Mouse (Mus musculus): ENCODE measurements around the gene Gm28048.

DNA sequence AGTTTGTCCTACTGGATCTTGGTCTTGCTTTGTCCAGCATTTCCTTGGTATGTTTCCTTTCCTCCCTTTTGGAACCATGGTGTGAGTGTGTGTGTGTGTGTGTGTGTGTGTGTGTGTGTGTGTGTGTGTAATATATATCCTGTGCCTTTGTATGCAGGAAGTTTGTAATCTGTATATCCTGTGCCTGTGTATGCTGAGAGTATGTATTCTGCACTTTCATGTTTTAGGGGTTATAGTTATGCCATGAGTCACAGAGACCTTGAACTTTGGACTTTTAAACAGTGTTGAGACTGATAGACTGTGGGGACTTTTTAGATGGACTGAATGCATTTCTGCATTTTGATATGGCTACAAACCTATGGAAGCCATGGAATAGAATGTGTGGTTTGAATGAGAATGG, 99.0 kb downstream of the Gm28048 start:
- TF ChIP-seq POLR2A (IDR thresholded peaks at IDR 0.05; ENCODE audit: insufficient read length, low read depth) = no peak
- TF ChIP-seq MYOG (IDR thresholded peaks at IDR 0.05; ENCODE audit: control insufficient read depth in 1 of 3, insufficient read depth in 1 of 3, insufficient read length in 2 of 3, low read depth in 2 of 3) = no peak
- TF ChIP-seq MAX (IDR thresholded peaks at IDR 0.05; ENCODE audit: low read depth) = no peak
- TF ChIP-seq E2F4 (IDR thresholded peaks at IDR 0.05; ENCODE audit: insufficient read depth) = no peak
- no peak for TF ChIP-seq SRF (IDR thresholded peaks at IDR 0.05; ENCODE audit: control insufficient read depth, insufficient read length, low read depth)
- no peak for TF ChIP-seq USF1 (IDR thresholded peaks at IDR 0.05; ENCODE audit: low read depth)
- TF ChIP-seq CEBPB (IDR thresholded peaks at IDR 0.05; ENCODE audit: insufficient read depth, poor library complexity, severe bottlenecking) = no peak
- TF ChIP-seq TCF3 (IDR thresholded peaks at IDR 0.05; ENCODE audit: insufficient read length, low read depth) = no peak
- TF ChIP-seq POLR2AphosphoS2 (IDR thresholded peaks at IDR 0.05; ENCODE audit: insufficient read length, low read depth) = no peak
- no peak for TF ChIP-seq TCF12 (IDR thresholded peaks at IDR 0.05; ENCODE audit: insufficient read depth, poor library complexity, severe bottlenecking)
- TF ChIP-seq MYOD1 (IDR thresholded peaks at IDR 0.05; ENCODE audit: control insufficient read depth in 1 of 3, insufficient read length in 2 of 3, low read depth in 2 of 3) = no peak
